Mouse (Mus musculus) fibroblast of lung, adult 2 months (primary cell): ENCODE measurements at regions not wholly inside any gene's neighbourhood (a gene's known extent, or its start where the extent isn't known, plus 50 kb on each side); places are given as distances from the start of the nearest gene placed in this dataset.

Source experiments
- DNase-seq: peaks from one replicate; pipeline ENCODE4 v3.0.0-alpha.2; 2011; ENCODE audit warnings: low read depth

GRCm38 (mm10) chr19:53476768-53477547 is 52.0 kb upstream of the Dusp5 start:
- no peak for DNase-seq

GRCm38 (mm10) chr19:53469256-53469655 is 59.7 kb upstream of the Dusp5 start:
- DNase-seq = no peak

- no peak for DNase-seq
Observed at GRCm38 (mm10) chr19:53464681-53465080, 64.2 kb upstream of the Dusp5 start.

GRCm38 (mm10) chr19:53464135-53464534 is 64.8 kb upstream of the Dusp5 start:
- DNase-seq = no peak

DNA sequence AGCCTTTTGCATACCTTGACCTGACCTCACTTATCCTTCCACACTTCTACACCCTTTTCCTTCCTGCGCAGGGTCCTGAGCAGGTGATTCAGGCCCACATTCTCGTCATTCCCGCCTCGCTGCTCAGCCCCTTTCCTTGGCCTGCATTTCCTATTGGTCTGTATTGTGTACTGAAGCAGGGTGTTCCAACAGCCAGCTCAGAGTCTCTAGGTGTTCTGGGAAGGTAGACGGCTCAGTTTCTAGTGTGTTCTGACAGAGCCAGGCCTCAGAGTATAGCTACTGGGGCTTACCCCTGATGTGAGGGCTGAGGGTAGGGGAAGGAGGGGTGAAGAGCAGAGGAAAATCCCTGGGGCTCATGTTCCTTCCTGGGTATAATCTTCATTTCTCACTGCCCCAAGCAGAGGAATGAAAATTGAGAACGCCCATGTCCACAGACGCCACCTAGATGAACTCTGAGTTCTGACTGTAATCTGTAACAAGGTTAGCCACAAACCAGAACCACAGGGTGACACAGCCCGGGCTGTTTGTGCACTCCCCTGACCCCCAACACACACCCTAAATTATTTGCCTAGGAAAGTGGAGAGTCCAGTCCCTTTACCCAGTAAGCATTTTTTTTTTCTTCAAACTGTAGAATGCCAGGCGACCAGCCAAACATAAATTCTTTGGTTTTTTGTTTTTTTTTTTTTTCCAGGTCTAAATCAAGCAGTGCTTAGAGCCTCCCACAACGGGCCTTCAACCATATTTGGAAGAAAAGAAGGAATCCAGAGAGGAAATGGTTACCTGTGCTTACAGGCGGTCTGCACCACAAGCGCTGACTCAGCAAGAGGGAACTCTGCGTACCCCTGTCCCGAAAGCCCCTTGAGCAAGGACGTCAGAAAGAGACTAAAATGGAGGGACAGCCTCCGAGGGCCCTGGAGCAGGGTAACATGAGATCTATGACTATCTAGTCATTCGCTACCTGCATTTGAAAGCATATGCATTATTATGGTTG is 67.6 kb upstream of the Dusp5 start:
- DNase-seq = peak; percentile 36

- DNase-seq = no peak
Observed at GRCm38 (mm10) chr19:53460312-53461024, 68.4 kb upstream of the Dusp5 start.

DNA sequence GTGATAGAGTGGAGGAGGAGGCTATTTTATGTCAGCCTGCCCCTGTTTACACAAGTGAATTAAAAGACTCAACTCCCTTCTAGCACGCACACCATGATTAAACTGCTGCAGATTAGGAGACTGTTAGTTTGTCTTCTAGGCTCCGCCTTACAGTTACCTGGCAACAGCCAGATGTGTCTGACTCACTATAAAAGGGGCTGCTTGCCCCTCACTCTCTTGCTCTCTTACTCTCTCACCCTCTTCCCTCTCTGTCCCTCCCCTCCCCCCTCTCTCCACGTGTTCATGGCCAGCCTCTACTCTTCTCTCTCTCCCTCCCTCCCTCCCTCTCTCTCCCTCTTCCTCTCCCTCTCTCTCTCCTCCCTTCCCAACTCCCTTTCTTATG is 69.0 kb upstream of the Smndc1 start:
- DNase-seq = no peak

- no peak for DNase-seq
Observed at GRCm38 (mm10) chr19:53458770-53459406, 68.5 kb upstream of the Smndc1 start.

GRCm38 (mm10) chr19:53456681-53457080 is 66.3 kb upstream of the Smndc1 start:
- peak; percentile 38 for DNase-seq

GRCm38 (mm10) chr19:53454571-53454970 is 64.2 kb upstream of the Smndc1 start:
- no peak for DNase-seq

GRCm38 (mm10) chr19:53454059-53454458 is 63.7 kb upstream of the Smndc1 start:
- no peak for DNase-seq

DNA sequence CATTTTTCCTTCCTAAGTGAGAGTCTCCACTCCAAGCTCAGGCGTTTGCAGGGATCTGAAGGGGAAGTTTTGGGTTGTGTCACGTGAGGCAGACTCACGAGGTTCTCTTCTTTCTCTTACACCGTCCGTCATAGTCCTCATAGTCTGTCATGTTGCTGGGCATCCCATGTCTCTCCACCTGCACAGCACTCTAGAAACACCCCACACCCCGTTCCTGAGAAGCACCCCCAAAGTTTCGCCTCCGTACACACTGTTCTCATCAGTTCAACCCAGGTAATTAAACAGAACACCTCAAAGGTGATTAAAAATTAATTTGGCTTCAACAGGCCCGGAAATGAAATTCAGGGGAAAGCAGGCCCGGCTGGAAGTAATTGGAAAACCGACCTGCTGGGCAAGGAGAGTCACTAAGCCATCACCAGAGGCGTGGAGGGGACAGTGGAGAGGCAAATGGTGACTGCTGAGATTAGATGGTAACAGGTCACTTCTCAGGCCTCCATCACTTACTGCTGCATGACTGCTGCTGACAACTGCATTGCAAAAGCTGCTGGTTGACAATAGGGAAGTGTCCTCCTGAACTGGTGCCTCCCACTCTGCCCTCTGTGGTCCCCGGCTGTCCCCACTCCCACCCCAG is 63.1 kb upstream of the Smndc1 start:
- no peak for DNase-seq

- DNase-seq = no peak
Observed at GRCm38 (mm10) chr19:53452360-53452759, 62.0 kb upstream of the Smndc1 start.

DNA sequence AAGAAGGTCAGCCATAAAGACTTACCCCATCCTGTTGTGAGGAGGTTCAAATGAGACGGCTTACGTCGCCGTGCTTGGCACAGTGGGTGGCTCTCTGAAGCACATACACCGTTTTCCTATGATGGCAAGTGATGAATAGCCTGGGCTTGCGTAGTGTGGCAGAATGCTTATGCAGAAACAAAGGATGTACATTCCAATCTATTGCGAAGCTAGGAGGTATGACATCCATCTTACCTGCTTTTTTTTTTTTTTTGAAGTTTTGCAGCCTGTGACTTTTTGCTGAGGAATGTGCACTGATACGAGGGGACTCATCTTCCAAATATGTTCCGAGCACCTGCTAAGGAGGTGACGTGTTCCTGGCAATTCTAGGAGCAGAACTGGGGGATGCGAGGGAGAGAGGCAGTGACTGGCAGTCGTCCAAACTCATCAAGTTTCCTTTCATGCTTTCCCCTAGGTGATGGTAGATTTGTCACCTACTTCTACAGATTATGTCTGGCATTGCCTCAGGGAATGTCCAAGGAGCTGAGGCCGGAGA is 61.1 kb upstream of the Smndc1 start:
- DNase-seq = no peak

DNA sequence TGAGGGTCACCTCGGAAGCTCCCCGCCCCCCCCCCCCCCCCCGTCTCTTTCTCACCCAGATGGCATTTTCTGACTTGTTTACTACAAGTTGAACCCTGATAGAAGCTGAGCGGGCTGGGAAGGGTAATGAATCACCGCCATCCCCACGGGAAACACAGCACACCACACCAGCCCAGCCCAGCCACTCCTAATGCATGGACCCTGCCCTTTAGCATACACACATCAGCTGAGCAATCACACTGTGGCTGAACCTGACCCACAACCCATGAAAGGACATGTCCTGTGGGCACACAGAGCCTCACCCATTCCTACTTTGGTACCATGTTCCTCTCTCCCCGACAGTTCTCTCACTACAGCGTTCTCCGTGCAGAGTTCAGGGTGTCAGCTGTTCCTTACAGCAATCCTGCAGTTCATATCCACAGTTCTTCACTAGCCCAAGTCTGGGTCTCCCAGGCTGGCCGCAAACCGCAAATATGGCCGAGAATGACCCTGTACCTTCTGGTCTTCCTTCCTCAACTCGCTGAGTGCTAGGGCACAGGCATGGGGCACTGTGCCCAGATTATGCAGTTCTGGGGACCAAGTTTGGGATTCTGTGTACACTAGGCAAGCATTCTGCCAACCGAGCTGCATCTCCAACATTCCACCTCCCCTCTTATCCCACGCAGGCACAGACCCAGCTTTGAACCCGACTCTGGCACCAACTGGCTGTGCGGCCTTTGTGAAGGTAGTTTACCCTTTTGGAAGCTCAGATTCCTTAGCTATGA is 60.4 kb upstream of the Smndc1 start:
- DNase-seq = no peak

- no peak for DNase-seq
Observed at GRCm38 (mm10) chr19:53449137-53449783, 58.9 kb upstream of the Smndc1 start.

- DNase-seq = peak; percentile 60
Observed at GRCm38 (mm10) chr19:53448206-53448605, 57.8 kb upstream of the Smndc1 start.

DNA sequence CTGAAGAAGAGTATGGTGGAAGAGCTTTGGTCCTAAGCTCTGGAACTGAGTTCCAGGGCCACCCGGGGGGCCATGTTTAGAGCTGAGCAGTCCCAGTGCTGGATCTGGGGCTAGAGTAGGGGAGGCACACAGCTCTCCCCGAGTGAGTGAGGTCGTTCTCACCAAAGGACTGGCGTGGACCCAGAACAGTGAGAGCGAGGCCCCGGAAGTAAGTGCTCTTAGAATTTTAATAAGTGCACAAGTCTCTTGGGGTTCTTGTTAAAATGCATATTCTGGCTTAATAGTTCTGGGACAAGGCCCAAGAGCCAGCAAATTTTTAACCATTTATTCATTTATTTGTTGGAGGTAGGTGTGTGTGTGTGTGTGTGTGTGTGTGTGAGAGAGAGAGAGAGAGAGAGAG is 57.4 kb upstream of the Smndc1 start:
- DNase-seq = no peak

DNA sequence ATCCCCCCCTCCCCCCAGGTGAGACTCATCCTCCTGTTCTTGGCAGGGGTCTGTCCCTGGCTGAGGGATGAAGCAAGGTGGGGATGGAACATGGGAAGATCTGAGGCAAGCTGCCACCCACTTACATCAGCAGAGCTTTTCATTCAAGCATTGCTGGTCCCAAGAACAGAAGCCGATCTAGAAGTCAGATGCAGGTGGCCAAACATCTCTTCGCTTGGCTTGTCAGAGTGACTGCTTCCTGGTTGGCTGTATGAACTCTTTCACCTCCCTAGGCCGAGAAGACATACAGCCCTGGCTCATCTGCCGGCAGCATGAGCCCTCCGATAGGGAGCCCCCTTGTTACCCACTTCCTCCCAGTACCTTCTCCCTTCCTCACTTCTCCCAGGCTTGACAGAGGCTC is 55.8 kb upstream of the Smndc1 start:
- DNase-seq = no peak

GRCm38 (mm10) chr19:53444646-53445045 is 54.3 kb upstream of the Smndc1 start:
- DNase-seq = no peak
